Mouse (Mus musculus) stomach, postnatal 0 days (tissue): ENCODE data around the gene 1600014C10Rik.

Source experiments
- CTCF ChIP-seq: IDR thresholded peaks from 2 replicates; pipeline ENCODE4 v1.5.1; 2016; ENCODE audit warnings: antibody characterized with exemption, low read depth, mild to moderate bottlenecking, moderate library complexity
- EP300 ChIP-seq: optimal IDR thresholded peaks from 2 replicates; pipeline ENCODE3; 2016; ENCODE audit warnings: antibody characterized with exemption

- TF ChIP-seq CTCF, result no peak
- no peak for TF ChIP-seq EP300
Measured at GRCm38 (mm10) chr7:38218631-38219367, 35.8 kb downstream of the 1600014C10Rik start.
